Mouse (Mus musculus) cortical plate, adult 2 months (tissue): ENCODE results near the gene Afg1l. TPM values are rescaled to one million over a fixed set of nuclear protein-coding genes. Genes with fewer than 3 reads are reported as not detected.

ENCODE experiments used
- H3K27ac ChIP-seq: fragments of 200-500 bp; 2 replicates; pipeline ENCODE4 v1.5.1; 2012; ENCODE audit warnings: low read length, control low read depth, inconsistent platforms; ENCODE audit not compliant: insufficient read depth
- H3K4me1 ChIP-seq: fragments of 200-500 bp; 2 replicates; pipeline ENCODE4 v1.6.1; 2011; ENCODE audit warnings: low read length; ENCODE audit not compliant: control insufficient read depth, insufficient read depth
- H3K4me3 ChIP-seq: fragments of 200-500 bp; 2 replicates; pipeline ENCODE4 v1.5.1; 2011; ENCODE audit warnings: mild to moderate bottlenecking, low read length, control low read depth; ENCODE audit not compliant: insufficient read depth
- CTCF ChIP-seq: fragments of 200-500 bp; IDR thresholded peaks from 2 replicates; pipeline ENCODE4 v1.5.1; 2011; ENCODE audit warnings: mild to moderate bottlenecking, control low read depth, low read length; ENCODE audit not compliant: insufficient read depth; ENCODE audit errors: extremely low read depth
- POLR2A ChIP-seq: fragments of 200-500 bp; IDR thresholded peaks from 2 replicates; pipeline ENCODE4 v1.6.1; 2011; ENCODE audit warnings: mild to moderate bottlenecking, low read length, control low read depth; ENCODE audit not compliant: insufficient read depth; ENCODE audit errors: extremely low read depth
- polyA plus RNA-seq: library from polyadenylated mRNA; depleted of rRNA; stranded (reverse); fragments of >200 nt; gene quantifications from 2 replicates; pipeline ENCODE4 v1.2.3, GENCODE M21; 2012

Gene Afg1l
- polyA plus RNA-seq, 1 experiment: 19.6 TPM

DNA sequence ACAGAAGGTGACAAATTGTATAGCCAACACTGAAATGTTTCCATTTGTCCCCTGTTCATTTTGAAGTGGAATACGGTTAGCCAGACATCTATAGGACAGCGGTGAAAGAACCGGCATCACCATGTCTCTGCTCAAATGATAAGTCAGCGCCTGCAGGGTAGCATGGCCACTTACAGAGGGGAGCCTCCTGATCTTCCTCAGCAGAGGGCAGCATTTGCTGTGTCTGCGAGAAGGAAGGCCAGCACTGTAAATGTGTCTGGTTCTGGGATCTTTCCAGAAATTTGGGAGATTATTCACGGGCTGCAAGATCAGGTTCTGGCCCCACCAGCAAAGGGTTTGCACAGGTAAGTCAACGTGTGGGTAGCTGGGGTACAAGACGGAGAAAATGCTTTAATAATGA is 150.8 kb downstream of the Afg1l start:
- H3K4me1 ChIP-seq: no peaks in the 10 kb centered on the region
- TF ChIP-seq POLR2A: no peak
- TF ChIP-seq CTCF: peak; percentile 59
- H3K4me3 ChIP-seq: no peak overlapping the region
- no peak overlapping the region for H3K27ac ChIP-seq

DNA sequence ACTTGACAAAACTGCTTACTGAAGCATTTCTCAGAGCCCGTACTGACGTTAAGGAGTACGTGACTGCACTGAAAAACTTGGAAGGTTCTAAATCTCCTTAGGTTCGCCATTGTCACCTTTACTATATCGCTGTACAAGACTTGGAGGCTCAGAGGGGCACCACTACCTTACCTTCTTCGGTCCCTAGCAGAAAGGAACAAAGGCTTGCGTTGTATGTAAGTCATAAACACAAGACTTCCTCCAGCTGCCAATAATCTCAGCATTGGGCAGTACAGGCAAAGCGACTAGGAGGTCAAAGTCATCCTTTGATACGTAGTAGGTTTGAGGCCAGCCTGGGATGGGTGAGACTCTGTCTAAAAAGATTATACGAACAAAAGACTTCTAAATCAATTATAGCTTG is 153.1 kb downstream of the Afg1l start:
- H3K27ac ChIP-seq: no peak overlapping the region
- TF ChIP-seq POLR2A: no peak
- TF ChIP-seq CTCF: no peak
- H3K4me3 ChIP-seq: no peak overlapping the region
- H3K4me1 ChIP-seq: no peaks in the 10 kb centered on the region

DNA sequence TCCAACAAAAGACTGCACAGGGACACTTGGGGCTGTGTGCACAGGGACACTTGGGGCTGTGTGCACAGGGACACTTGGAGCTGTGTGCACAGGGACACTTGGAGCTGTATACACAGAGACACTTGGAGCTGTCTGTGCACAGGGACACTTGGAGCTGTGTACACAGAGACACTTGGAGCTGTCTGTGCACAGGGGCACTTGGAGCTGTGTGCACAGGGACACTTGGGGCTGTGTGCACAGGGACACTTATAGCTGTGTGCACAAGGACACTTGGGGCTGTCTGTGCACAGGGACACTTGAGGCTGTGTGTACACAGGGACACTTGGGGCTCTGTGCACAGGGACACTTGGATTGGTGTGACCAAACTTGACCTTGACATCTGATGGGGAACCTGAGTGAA is 154.4 kb downstream of the Afg1l start:
- no peak for TF ChIP-seq POLR2A
- no peak for TF ChIP-seq CTCF
- Histone ChIP-seq H3K27ac (no peak overlapping the region), H3K4me3 (no peak overlapping the region), H3K4me1 (no peaks in the 10 kb centered on the region)

DNA sequence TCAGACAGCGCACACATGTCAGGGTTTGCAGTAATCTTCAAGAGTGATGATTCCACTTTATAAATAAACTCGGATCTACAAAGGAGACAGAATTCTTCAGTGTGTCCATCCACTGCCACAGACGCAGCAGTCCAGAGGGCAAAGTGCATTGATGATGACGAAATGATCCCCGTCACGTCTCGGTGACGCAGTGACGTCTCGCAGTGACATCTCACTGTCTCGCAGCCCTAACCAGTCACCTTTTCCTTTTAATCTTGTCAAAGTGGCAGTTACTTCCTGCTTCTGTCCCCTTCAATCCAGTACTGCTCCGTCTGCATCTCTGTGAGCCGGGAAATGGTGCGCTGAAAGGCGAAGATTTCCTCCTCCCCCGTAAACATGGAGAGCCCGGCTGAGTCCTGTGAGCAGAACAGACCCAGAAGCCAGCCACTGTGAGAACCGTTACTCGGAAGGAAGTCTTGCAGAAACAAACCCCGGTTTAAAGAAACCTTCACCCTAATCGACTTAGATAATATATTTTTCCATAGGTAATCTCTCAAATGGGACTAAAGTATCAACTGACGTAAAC is 165.1 kb downstream of the Afg1l start:
- Histone ChIP-seq H3K4me3 (no peak overlapping the region), H3K27ac (no peak overlapping the region), H3K4me1 (no peaks in the 10 kb centered on the region)
- TF ChIP-seq POLR2A (no peak), CTCF (no peak)

DNA sequence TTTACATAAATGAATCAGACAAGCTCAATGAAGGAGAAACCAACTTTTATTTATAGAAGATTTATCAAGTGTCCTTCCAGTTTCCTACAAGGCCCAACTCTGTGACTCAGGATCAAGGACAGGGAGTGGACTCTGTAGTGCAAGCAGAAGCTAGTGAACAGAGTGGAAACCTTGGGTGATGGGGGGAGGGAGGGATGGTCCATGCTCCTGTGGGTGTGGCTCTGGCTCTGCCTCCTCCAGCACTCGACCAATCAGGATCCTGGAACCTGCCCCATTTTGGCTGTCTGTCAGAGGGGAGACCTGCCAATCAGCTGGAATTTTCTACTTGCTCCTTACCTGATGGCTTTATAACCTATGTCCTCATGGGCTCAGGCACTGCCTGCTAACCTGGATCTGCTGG is 165.8 kb downstream of the Afg1l start:
- Histone ChIP-seq H3K27ac (no peak overlapping the region), H3K4me3 (no peak overlapping the region), H3K4me1 (no peaks in the 10 kb centered on the region)
- TF ChIP-seq CTCF: no peak
- no peak for TF ChIP-seq POLR2A

DNA sequence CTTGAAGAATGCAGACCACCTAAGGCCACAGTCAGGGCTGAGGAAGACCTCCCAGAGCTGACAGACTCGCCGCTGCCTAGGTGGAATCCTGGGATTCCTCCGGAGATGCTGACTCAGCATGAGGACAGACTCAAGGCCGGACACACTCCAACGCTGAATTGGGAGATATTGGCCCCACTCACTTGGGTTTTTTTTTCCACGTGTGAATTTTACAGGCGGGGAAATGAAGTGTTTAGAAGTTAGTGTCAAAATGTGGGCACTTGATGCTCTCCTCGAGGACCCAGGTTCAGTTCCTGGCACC is 169.7 kb downstream of the Afg1l start:
- 0 out of 2 replicates have a peak overlapping the region, but pooled peaks have one; percentile 4 for H3K4me3 ChIP-seq
- H3K4me1 ChIP-seq: no peaks in the 10 kb centered on the region
- no peak overlapping the region for H3K27ac ChIP-seq
- TF ChIP-seq CTCF (no peak), POLR2A (no peak)

DNA sequence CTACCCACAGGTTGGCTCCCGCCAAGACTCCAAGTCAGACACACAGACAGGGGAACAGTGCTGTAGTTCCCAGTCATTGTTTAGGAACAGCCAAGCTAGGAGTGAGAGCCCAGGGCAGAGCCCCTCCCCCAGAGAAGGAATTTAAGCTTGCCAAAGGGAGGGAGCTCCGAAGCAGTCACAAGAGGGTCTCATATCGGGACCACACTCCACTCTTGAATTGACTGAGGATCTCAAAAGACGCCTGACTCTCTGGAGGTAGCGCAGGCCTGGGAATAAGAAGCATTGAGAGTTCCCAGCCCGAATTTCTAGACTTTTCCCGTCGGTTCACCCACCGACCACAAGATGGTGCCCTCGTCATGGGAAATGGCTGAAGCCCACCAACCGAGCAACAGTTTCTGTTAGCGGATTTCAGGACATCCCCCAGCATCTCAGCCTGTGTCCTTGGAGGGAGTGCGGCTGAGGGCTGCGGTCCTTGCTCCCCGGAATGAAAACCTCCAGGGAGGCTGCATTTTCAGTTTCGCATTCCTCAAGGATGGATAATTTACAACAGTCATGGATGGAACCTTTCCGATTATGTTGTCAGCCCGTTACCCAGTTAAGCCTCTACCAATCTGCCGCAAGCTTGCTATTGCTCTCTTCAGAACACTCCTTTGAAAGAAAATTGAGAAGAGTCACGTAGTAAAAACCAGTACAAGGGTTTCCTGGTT is 170.2 kb downstream of the Afg1l start:
- TF ChIP-seq POLR2A (no peak), CTCF (peak; percentile 93)
- Histone ChIP-seq H3K4me3 (peak overlapping the region; percentile 4; the same call in 1 of the 2 replicates), H3K27ac (no peak overlapping the region), H3K4me1 (no peaks in the 10 kb centered on the region)

DNA sequence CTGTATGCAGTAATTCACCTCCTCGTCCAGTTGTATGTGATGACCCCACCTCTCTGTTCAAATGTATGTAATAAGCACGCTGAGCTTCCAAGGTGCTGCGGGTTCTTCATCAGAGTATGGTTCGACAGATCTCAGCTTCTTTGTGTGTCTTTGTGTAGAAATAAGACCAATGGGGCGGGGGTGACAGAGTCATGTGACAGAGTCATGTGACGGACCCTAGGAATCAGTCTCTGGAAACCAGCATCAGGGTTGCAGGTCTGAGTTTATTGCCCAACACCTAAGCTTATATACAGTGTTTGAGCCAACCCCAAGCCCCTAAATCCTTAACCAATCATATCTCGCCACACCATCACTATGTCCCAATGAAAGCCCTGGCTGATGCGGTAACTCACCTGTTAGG is 171.9 kb downstream of the Afg1l start:
- Histone ChIP-seq H3K4me1 (no peaks in the 10 kb centered on the region), H3K27ac (no peak overlapping the region), H3K4me3 (no peak overlapping the region)
- TF ChIP-seq CTCF (no peak), POLR2A (no peak)

DNA sequence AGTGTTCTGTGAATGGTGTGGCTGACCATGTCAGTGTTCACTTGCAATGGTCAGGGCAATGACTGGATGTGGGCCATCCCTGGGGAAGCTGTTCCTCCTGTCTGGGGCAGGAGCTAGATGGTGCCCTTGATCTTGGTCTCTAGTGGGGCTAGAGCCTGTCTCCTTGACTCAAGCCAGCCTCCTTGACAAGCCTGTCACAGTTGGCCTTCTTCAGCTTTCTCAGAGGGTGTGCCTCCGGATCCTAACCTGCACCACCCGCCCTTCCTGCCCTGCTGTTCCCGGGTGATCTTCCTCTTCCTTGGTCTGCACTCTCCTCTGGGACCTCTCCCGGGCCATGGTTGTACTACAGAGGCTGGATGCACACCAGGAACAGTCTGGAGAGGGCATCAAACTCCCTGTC is 177.6 kb downstream of the Afg1l start:
- no peak overlapping the region for H3K27ac ChIP-seq
- no peak overlapping the region for H3K4me3 ChIP-seq
- H3K4me1 ChIP-seq: no peaks in the 10 kb centered on the region
- TF ChIP-seq POLR2A: no peak
- no peak for TF ChIP-seq CTCF

DNA sequence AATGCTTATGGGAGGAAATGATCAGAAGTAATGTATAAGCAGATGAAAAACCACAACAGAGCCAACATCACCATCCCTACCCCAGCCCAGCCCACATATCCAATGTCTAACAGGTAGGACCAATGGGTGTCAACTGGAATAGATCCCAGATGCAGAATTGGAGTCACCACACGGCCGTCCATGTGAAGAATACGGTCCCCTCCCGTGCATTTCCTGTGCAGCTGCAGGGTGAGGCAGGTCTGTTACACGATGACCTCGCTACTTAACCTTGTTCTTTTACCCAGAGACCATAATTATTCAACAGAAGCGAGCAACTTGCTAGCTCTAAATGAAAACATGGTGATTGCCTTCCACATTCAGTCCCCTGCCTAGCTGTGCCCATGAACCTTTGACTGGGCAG is 178.4 kb downstream of the Afg1l start:
- TF ChIP-seq CTCF: no peak
- no peak overlapping the region for H3K27ac ChIP-seq
- H3K4me3 ChIP-seq: no peak overlapping the region
- H3K4me1 ChIP-seq: no peaks in the 10 kb centered on the region

DNA sequence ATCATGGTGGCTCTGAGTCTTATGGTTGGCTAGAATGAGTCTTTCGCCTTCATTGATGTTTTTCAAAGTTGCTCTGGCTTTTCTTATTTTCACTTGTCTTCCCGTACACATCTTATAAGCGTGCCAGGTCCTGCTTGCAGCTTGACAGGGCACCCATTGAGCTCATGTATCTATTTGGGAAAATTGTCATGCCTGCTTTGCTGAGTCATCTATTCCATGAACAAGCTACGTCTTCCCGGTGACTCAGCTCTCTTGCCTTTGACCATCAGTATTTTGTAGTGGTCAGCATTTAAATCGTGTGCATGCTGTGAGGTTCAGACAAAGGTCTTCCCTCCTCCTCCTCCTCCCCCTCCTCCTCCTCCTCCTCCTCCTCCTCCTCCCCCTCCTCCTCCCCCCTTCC is 178.9 kb downstream of the Afg1l start:
- Histone ChIP-seq H3K27ac (no peak overlapping the region), H3K4me3 (no peak overlapping the region), H3K4me1 (no peaks in the 10 kb centered on the region)
- TF ChIP-seq POLR2A (no peak), CTCF (no peak)
